Mouse (Mus musculus): ENCODE measurements around the gene Tmem59.

GRCm38 (mm10) chr4:107160181-107160580 lies 18.0 kb upstream of the Tmem59 start:
- TF ChIP-seq CTCF (IDR thresholded peaks at IDR 0.05; ENCODE audit: borderline replicate concordance, extremely low read depth, insufficient read depth, insufficient read length) (no peak), POLR2A (IDR thresholded peaks at IDR 0.05; ENCODE audit: borderline replicate concordance, extremely low read depth, insufficient read depth, insufficient read length, poor library complexity, severe bottlenecking) (no peak)

Measured in brain, embryonic 14.5 days (tissue).